Mouse (Mus musculus) retina, adult 2 months (tissue): ENCODE data around the gene Plppr3.

Experiments
- DNase-seq: peaks from one replicate; pipeline ENCODE4 v3.0.0-alpha.2; 2012; ENCODE audit warnings: low read depth, low spot score

Plppr3 gene

GRCm38 (mm10) chr10:79874290-79874862 is at the start of gene Plppr3, which contains the start of gene Prtn3:
Gene Plppr3 (minus strand): TSS chr10:79874634.
Gene Prtn3 (plus strand): TSS chr10:79874476.
- DNase-seq = no peak

- DNase-seq = no peak
Measured at GRCm38 (mm10) chr10:79921572-79921971, 47.1 kb upstream of the Plppr3 start.

GRCm38 (mm10) chr10:79920958-79921535 is 46.6 kb upstream of the Plppr3 start, which contains the start of gene R3hdm4:
Gene R3hdm4 (minus strand): TSS chr10:79921208.
- DNase-seq = no peak

GRCm38 (mm10) chr10:79920056-79920890 is 45.8 kb upstream of the Plppr3 start:
- DNase-seq = no peak

GRCm38 (mm10) chr10:79919251-79919849 is 44.9 kb upstream of the Plppr3 start:
- no peak for DNase-seq

GRCm38 (mm10) chr10:79918231-79919078 is 44.0 kb upstream of the Plppr3 start:
- no peak for DNase-seq

- DNase-seq = no peak
Measured at GRCm38 (mm10) chr10:79917532-79918100, 43.2 kb upstream of the Plppr3 start.

GRCm38 (mm10) chr10:79916808-79917531 is 42.5 kb upstream of the Plppr3 start, which contains the start of gene Kiss1r:
Gene Kiss1r (plus strand): TSS chr10:79916971.
- DNase-seq = no peak

- DNase-seq = no peak
Measured at GRCm38 (mm10) chr10:79916081-79916480, 41.6 kb upstream of the Plppr3 start.

GRCm38 (mm10) chr10:79914948-79915596 is 40.6 kb upstream of the Plppr3 start:
- DNase-seq = no peak

- peak; percentile 62 for DNase-seq
Measured at GRCm38 (mm10) chr10:79914131-79914947, 39.9 kb upstream of the Plppr3 start.

GRCm38 (mm10) chr10:79912412-79912811 is 38.0 kb upstream of the Plppr3 start:
- DNase-seq = no peak

GRCm38 (mm10) chr10:79910556-79910955 is 36.1 kb upstream of the Plppr3 start, which contains the start of gene Gm26602:
Gene Gm26602 (plus strand): TSS chr10:79910856.
- no peak for DNase-seq

- peak; percentile 50 for DNase-seq
Measured at GRCm38 (mm10) chr10:79909092-79909922, 34.9 kb upstream of the Plppr3 start.

GRCm38 (mm10) chr10:79908167-79909091 is 34.0 kb upstream of the Plppr3 start, which contains the start of gene Med16:
Gene Med16 (minus strand): TSS chr10:79908923.
- DNase-seq = peak; percentile 92

GRCm38 (mm10) chr10:79907415-79907814 is 33.0 kb upstream of the Plppr3 start:
- no peak for DNase-seq

GRCm38 (mm10) chr10:79906712-79907111 is 32.3 kb upstream of the Plppr3 start:
- DNase-seq = no peak
